Mouse (Mus musculus): ENCODE results near the gene Bmpr2. TPM values are rescaled to one million over a fixed set of nuclear protein-coding genes. Genes with fewer than 3 reads are reported as not detected.

Bmpr2 gene
- polyA plus RNA-seq, 1 experiment from 2014 or later, result 17.9 TPM

- Histone ChIP-seq H3K36me3 (ENCODE audit: insufficient read depth, low read length) (no peaks in the 10 kb centered on the region), H3K4me3 (ENCODE audit: low read depth, low read length) (peak overlapping the region; percentile 99), H3K9me3 (ENCODE audit: low read length) (no peaks in the 10 kb centered on the region), H3K4me2 (replicated peaks; ENCODE audit: low read depth, low read length) (peak overlapping the region; percentile 79), H3K4me1 (ENCODE audit: insufficient read depth, low read depth, low read length) (peaks cover 3% of the 10 kb centered on the region; the same call in 1 of the 2 replicates), H3K9ac (replicated peaks; ENCODE audit: low read depth) (peak overlapping the region; percentile 95), H3K27ac (ENCODE audit: low read length) (peak overlapping the region; percentile 98), H3K27me3 (replicated peaks; ENCODE audit: insufficient read depth, low read length) (no peaks in the 10 kb centered on the region)
- DNase-seq (ENCODE audit: low spot score), result peak; percentile 83
- 0% methylated on average over 12 of the region's 12 CpGs for WGBS
- ATAC-seq, result peak; percentile 2; the same call in 1 of the 2 replicates
- TF ChIP-seq CTCF (IDR thresholded peaks at IDR 0.05) (no peak), EP300 (IDR thresholded peaks at IDR 0.05) (0 out of 2 replicates have a peak, but pooled peaks have one; percentile 24)
These were observed 150.6 kb downstream of the Bmpr2 start for GRCm38 (mm10) chr1:59913869-59914225.

GRCm38 (mm10) chr1:59914799-59915198, 151.6 kb downstream of the Bmpr2 start:
- peak overlapping the region; percentile 99 for H3K4me3 ChIP-seq (ENCODE audit: low read depth, low read length)
- ATAC-seq (no peak), DNase-seq (ENCODE audit: low spot score) (peak; percentile 25)
- no peak for TF ChIP-seq EP300 (IDR thresholded peaks at IDR 0.05)
- TF ChIP-seq CTCF (IDR thresholded peaks at IDR 0.05), result no peak
- H3K9ac ChIP-seq (replicated peaks; ENCODE audit: low read depth), result peak overlapping the region; percentile 34
- H3K9me3 ChIP-seq (ENCODE audit: low read length), result no peaks in the 10 kb centered on the region
- peak overlapping the region; percentile 98; the same call in 1 of the 2 replicates for H3K27ac ChIP-seq (ENCODE audit: low read length)
- 25% methylated on average over 3 of the region's 3 CpGs for WGBS
- no peaks in the 10 kb centered on the region for H3K36me3 ChIP-seq (ENCODE audit: insufficient read depth, low read length)
- no peaks in the 10 kb centered on the region for H3K27me3 ChIP-seq (replicated peaks; ENCODE audit: insufficient read depth, low read length)
- H3K4me2 ChIP-seq (replicated peaks; ENCODE audit: low read depth, low read length), result peak overlapping the region; percentile 79
- peaks cover 3% of the 10 kb centered on the region; the same call in 1 of the 2 replicates for H3K4me1 ChIP-seq (ENCODE audit: insufficient read depth, low read depth, low read length)

GRCm38 (mm10) chr1:59915843-59916610, 152.8 kb downstream of the Bmpr2 start:
- ATAC-seq (peak; percentile 14), DNase-seq (ENCODE audit: low spot score) (peak; percentile 92)
- H3K4me3 ChIP-seq (ENCODE audit: low read depth, low read length), result peak overlapping the region; percentile 99
- 0 out of 2 replicates have a peak overlapping the region, but pooled peaks have one; percentile 23 for H3K9ac ChIP-seq (replicated peaks; ENCODE audit: low read depth)
- TF ChIP-seq CTCF (IDR thresholded peaks at IDR 0.05) (no peak), EP300 (IDR thresholded peaks at IDR 0.05) (peak; percentile 31; the same call in 1 of the 2 replicates)
- no peaks in the 10 kb centered on the region for H3K9me3 ChIP-seq (ENCODE audit: low read length)
- peaks cover 3% of the 10 kb centered on the region; the same call in 1 of the 2 replicates for H3K4me1 ChIP-seq (ENCODE audit: insufficient read depth, low read depth, low read length)
- H3K36me3 ChIP-seq (ENCODE audit: insufficient read depth, low read length), result no peaks in the 10 kb centered on the region
- H3K4me2 ChIP-seq (replicated peaks; ENCODE audit: low read depth, low read length), result peak overlapping the region; percentile 79
- no peaks in the 10 kb centered on the region for H3K27me3 ChIP-seq (replicated peaks; ENCODE audit: insufficient read depth, low read length)
- peak overlapping the region; percentile 98 for H3K27ac ChIP-seq (ENCODE audit: low read length)
- WGBS, result 43% methylated on average over 10 of the region's 10 CpGs

DNA sequence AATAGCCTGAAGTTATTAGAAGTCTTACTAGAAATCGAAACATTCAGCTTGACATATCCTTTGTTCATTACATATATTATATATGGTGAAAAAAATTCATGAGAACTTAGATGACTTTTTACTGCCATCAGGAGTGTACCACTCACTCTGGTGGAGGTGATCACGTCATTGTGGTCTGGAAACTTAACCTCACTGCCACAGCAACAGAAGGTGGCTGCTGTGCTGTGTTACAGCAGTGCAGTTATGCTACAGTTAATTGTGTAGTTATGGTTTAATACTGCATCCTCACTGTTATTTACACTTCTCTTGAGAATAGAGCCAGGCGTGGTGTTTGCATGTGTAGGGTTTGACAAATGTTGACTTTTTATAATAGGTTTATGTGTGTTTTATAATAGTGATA, 154.2 kb downstream of the Bmpr2 start:
- H3K4me2 ChIP-seq (replicated peaks; ENCODE audit: low read depth, low read length), result no peak overlapping the region
- peaks cover 3% of the 10 kb centered on the region; the same call in 1 of the 2 replicates for H3K4me1 ChIP-seq (ENCODE audit: insufficient read depth, low read depth, low read length)
- WGBS, result 61% methylated on average over 3 of the region's 3 CpGs
- no peak overlapping the region for H3K27ac ChIP-seq (ENCODE audit: low read length)
- H3K9ac ChIP-seq (replicated peaks; ENCODE audit: low read depth), result no peak overlapping the region
- H3K27me3 ChIP-seq (replicated peaks; ENCODE audit: insufficient read depth, low read length), result no peaks in the 10 kb centered on the region
- no peaks in the 10 kb centered on the region for H3K9me3 ChIP-seq (ENCODE audit: low read length)
- no peak overlapping the region for H3K4me3 ChIP-seq (ENCODE audit: low read depth, low read length)
- DNase-seq (ENCODE audit: low spot score) (no peak), ATAC-seq (no peak)
- TF ChIP-seq CTCF (IDR thresholded peaks at IDR 0.05) (no peak), EP300 (IDR thresholded peaks at IDR 0.05) (no peak)
- H3K36me3 ChIP-seq (ENCODE audit: insufficient read depth, low read length), result no peaks in the 10 kb centered on the region

GRCm38 (mm10) chr1:59918075-59918474, 154.9 kb downstream of the Bmpr2 start:
- Histone ChIP-seq H3K9me3 (ENCODE audit: low read length) (no peaks in the 10 kb centered on the region), H3K9ac (replicated peaks; ENCODE audit: low read depth) (no peak overlapping the region), H3K27me3 (replicated peaks; ENCODE audit: insufficient read depth, low read length) (no peaks in the 10 kb centered on the region), H3K4me1 (ENCODE audit: insufficient read depth, low read depth, low read length) (peaks cover 3% of the 10 kb centered on the region; the same call in 1 of the 2 replicates), H3K4me2 (replicated peaks; ENCODE audit: low read depth, low read length) (no peak overlapping the region), H3K4me3 (ENCODE audit: low read depth, low read length) (no peak overlapping the region), H3K27ac (ENCODE audit: low read length) (no peak overlapping the region), H3K36me3 (ENCODE audit: insufficient read depth, low read length) (no peaks in the 10 kb centered on the region)
- no peak for DNase-seq (ENCODE audit: low spot score)
- TF ChIP-seq EP300 (IDR thresholded peaks at IDR 0.05) (no peak), CTCF (IDR thresholded peaks at IDR 0.05) (no peak)
- no peak for ATAC-seq

DNA sequence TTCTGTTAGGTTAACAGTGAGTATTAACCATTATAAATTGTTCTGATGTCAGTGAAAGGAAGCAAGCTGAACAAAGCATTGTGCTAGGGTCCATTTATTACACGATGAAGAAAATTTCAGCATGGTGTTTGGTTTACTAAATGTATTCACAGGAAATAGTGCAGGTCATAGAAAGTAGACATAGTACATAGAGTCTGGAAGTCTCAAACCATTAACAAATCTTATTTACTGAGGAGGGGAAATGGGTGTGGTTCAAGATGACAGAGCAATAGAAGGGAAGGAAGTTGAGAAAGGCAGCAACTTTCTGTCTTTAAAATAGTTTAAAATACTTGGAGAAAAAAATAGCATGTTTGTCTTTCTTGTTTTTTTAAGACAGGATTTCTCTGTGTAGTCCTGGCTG, 160.0 kb downstream of the Bmpr2 start:
- Histone ChIP-seq H3K27ac (ENCODE audit: low read length) (peak overlapping the region; percentile 11; the same call in 1 of the 2 replicates), H3K9ac (replicated peaks; ENCODE audit: low read depth) (no peak overlapping the region), H3K4me3 (ENCODE audit: low read depth, low read length) (no peak overlapping the region), H3K4me2 (replicated peaks; ENCODE audit: low read depth, low read length) (no peak overlapping the region), H3K4me1 (ENCODE audit: insufficient read depth, low read depth, low read length) (no peaks in the 10 kb centered on the region), H3K27me3 (replicated peaks; ENCODE audit: insufficient read depth, low read length) (no peaks in the 10 kb centered on the region), H3K36me3 (ENCODE audit: insufficient read depth, low read length) (no peaks in the 10 kb centered on the region), H3K9me3 (ENCODE audit: low read length) (no peaks in the 10 kb centered on the region)
- peak; percentile 80 for ATAC-seq
- TF ChIP-seq CTCF (IDR thresholded peaks at IDR 0.05), result no peak
- TF ChIP-seq EP300 (IDR thresholded peaks at IDR 0.05), result peak; percentile 93
- WGBS, result 52% methylated on average over 1 of the region's 1 CpGs
- peak; percentile 75 for DNase-seq (ENCODE audit: low spot score)
